Mouse (Mus musculus) ES-E14 (cell line): Measurements from ENCODE around the gene Nucks1.

Experiments
- CHD2 ChIP-seq: IDR thresholded peaks from 2 replicates; pipeline ENCODE4 v1.6.1; 2014; ENCODE audit warnings: mild to moderate bottlenecking, low read depth, low read length, inconsistent platforms
- HCFC1 ChIP-seq: IDR thresholded peaks from 2 replicates; pipeline ENCODE4 v1.6.1; 2012; ENCODE audit warnings: low read length, inconsistent platforms, borderline replicate concordance; ENCODE audit not compliant: insufficient read depth
- MAFK ChIP-seq: IDR thresholded peaks from 2 replicates; pipeline ENCODE4 v1.6.1; 2014; ENCODE audit warnings: mild to moderate bottlenecking, low read depth, low read length, inconsistent platforms; ENCODE audit not compliant: insufficient read depth
- ZC3H11A ChIP-seq: IDR thresholded peaks from 2 replicates; pipeline ENCODE4 v1.6.1; 2012; ENCODE audit warnings: low read depth, mild to moderate bottlenecking, inconsistent platforms, low read length, borderline replicate concordance
- ZNF384 ChIP-seq: IDR thresholded peaks from 2 replicates; pipeline ENCODE4 v1.6.1; 2012; ENCODE audit warnings: low read depth, low read length, inconsistent platforms

- TF ChIP-seq CHD2 = no peak
- no peak for TF ChIP-seq HCFC1
- TF ChIP-seq MAFK = no peak
- TF ChIP-seq ZC3H11A = no peak
- TF ChIP-seq ZNF384 = no peak
These were observed 1.9 kb upstream of the Nucks1 start for GRCm38 (mm10) chr1:131908456-131908855.
